Mouse (Mus musculus) heart, embryonic 11.5 days (tissue): ENCODE data around the gene Tigar. TPM values are rescaled to one million over a fixed set of nuclear protein-coding genes. Genes with fewer than 3 reads are reported as not detected.

Source experiments
- ATAC-seq: fragments of 200-750 bp; cut with Nextera tagmentation; replicated peaks from 2 replicates; pipeline ENCODE4 v1.8.0; 2017; ENCODE audit warnings: moderate library complexity; ENCODE audit not compliant: insufficient number of reproducible peaks, low FRiP score, low TSS enrichment
- H3K27ac ChIP-seq: fragments of 300-500 bp; sonication (generic); 2 replicates; pipeline ENCODE4 v1.5.1; 2014; ENCODE audit warnings: mild to moderate bottlenecking, low read depth, low read length
- H3K27me3 ChIP-seq: fragments of 300-500 bp; sonication (generic); 2 replicates; pipeline ENCODE4 v1.6.1; 2014; ENCODE audit warnings: mild to moderate bottlenecking, low read length, mixed read lengths; ENCODE audit not compliant: control insufficient read depth, insufficient read depth
- H3K36me3 ChIP-seq: fragments of 300-500 bp; sonication (generic); 2 replicates; pipeline ENCODE4 v1.6.1; 2014; ENCODE audit warnings: mild to moderate bottlenecking, low read length, moderate library complexity, mixed read lengths; ENCODE audit not compliant: control insufficient read depth, insufficient read depth
- H3K4me1 ChIP-seq: fragments of 300-500 bp; sonication (generic); 2 replicates; pipeline ENCODE4 v1.6.1; 2014; ENCODE audit warnings: low read length; ENCODE audit not compliant: control insufficient read depth, insufficient read depth
- H3K4me2 ChIP-seq: fragments of 300-500 bp; sonication (generic); 2 replicates; pipeline ENCODE4 v1.6.1; 2014; ENCODE audit warnings: mild to moderate bottlenecking, moderate library complexity
- H3K4me3 ChIP-seq: fragments of 300-500 bp; sonication (generic); 2 replicates; pipeline ENCODE4 v1.5.1; 2014; ENCODE audit warnings: low read depth, low read length
- H3K9ac ChIP-seq: fragments of 300-500 bp; sonication (generic); 2 replicates; pipeline ENCODE4 v1.6.1; 2014; ENCODE audit warnings: mild to moderate bottlenecking, low read depth, low read length, moderate library complexity
- H3K9me3 ChIP-seq: fragments of 300-500 bp; sonication (generic); replicated peaks from 2 replicates; pipeline ENCODE4 v1.6.1; 2016; ENCODE audit warnings: low read length; ENCODE audit not compliant: control insufficient read depth
- WGBS: fragments of 180-500 bp; shearing (Covaris S2); extraction: QIAGEN DNeasy Blood & Tissue Kit; methylation state at CpG from one replicate; pipeline ENCODE4 v1.1.7; 2014; ENCODE audit not compliant: insufficient replicate concordance; 5-methylcytosine and 5-hydroxymethylcytosine counted together
- polyA plus RNA-seq: library from polyadenylated mRNA; unstranded; fragments of >200 nt; fragmentation: Nextera tagmentation; extraction: Ambion mirVana; gene quantifications from 2 replicates; pipeline ENCODE4 v1.2.1, GENCODE M21; 2014

Tigar gene
- polyA plus RNA-seq, 1 experiment from 2014 or later = 5.5 TPM

- H3K4me1 ChIP-seq = peaks cover 7% of the 10 kb centered on the region
- no peak overlapping the region for H3K27ac ChIP-seq
- H3K4me3 ChIP-seq = no peak overlapping the region
- H3K4me2 ChIP-seq = no peak overlapping the region
- no peaks in the 10 kb centered on the region for H3K27me3 ChIP-seq
- WGBS = 64% methylated on average over 5 of the region's 5 CpGs
- no peaks in the 10 kb centered on the region for H3K36me3 ChIP-seq
- H3K9ac ChIP-seq = no peak overlapping the region
- ATAC-seq = no peak
- H3K9me3 ChIP-seq = no peaks in the 10 kb centered on the region
These were observed 2.6 kb downstream of the Tigar start for GRCm38 (mm10) chr6:127106726-127107125.

- 86% methylated on average over 5 of the region's 5 CpGs for WGBS
- Histone ChIP-seq H3K9me3 (no peaks in the 10 kb centered on the region), H3K27ac (no peak overlapping the region), H3K9ac (no peak overlapping the region), H3K4me1 (peaks cover 7% of the 10 kb centered on the region), H3K4me2 (no peak overlapping the region), H3K4me3 (no peak overlapping the region), H3K36me3 (no peaks in the 10 kb centered on the region), H3K27me3 (no peaks in the 10 kb centered on the region)
- no peak for ATAC-seq
These were observed 3.2 kb downstream of the Tigar start for GRCm38 (mm10) chr6:127106189-127106588.

GRCm38 (mm10) chr6:127105107-127105506 lies 4.2 kb downstream of the Tigar start:
- ATAC-seq = no peak
- no peak overlapping the region for H3K4me3 ChIP-seq
- no peaks in the 10 kb centered on the region for H3K27me3 ChIP-seq
- H3K9me3 ChIP-seq = no peaks in the 10 kb centered on the region
- no peak overlapping the region for H3K4me2 ChIP-seq
- WGBS = 60% methylated on average over 6 of the region's 6 CpGs
- peaks cover 7% of the 10 kb centered on the region for H3K4me1 ChIP-seq
- H3K36me3 ChIP-seq = no peaks in the 10 kb centered on the region
- H3K9ac ChIP-seq = no peak overlapping the region
- no peak overlapping the region for H3K27ac ChIP-seq

- WGBS = 75% methylated on average over 7 of the region's 7 CpGs
- Histone ChIP-seq H3K9ac (no peak overlapping the region), H3K36me3 (no peaks in the 10 kb centered on the region), H3K9me3 (no peaks in the 10 kb centered on the region), H3K27me3 (no peaks in the 10 kb centered on the region), H3K4me3 (no peak overlapping the region), H3K4me1 (peaks cover 7% of the 10 kb centered on the region), H3K27ac (no peak overlapping the region), H3K4me2 (no peak overlapping the region)
- ATAC-seq = no peak
These were observed 4.8 kb downstream of the Tigar start for GRCm38 (mm10) chr6:127104396-127105029.

GRCm38 (mm10) chr6:127103506-127104275 lies 5.7 kb downstream of the Tigar start:
- H3K4me3 ChIP-seq = no peak overlapping the region
- no peak overlapping the region for H3K9ac ChIP-seq
- no peak overlapping the region for H3K27ac ChIP-seq
- H3K27me3 ChIP-seq = no peaks in the 10 kb centered on the region
- H3K4me2 ChIP-seq = no peak overlapping the region
- ATAC-seq = no peak
- WGBS = 89% methylated on average over 6 of the region's 6 CpGs
- H3K9me3 ChIP-seq = no peaks in the 10 kb centered on the region
- no peaks in the 10 kb centered on the region for H3K36me3 ChIP-seq
- peaks cover 5% of the 10 kb centered on the region for H3K4me1 ChIP-seq

GRCm38 (mm10) chr6:127094565-127094964 lies 14.8 kb downstream of the Tigar start:
- 54% methylated on average over 7 of the region's 7 CpGs for WGBS
- Histone ChIP-seq H3K4me2 (no peak overlapping the region), H3K9ac (no peak overlapping the region), H3K27ac (no peak overlapping the region), H3K36me3 (0 out of 2 replicates have a peak, but pooled peaks cover 3% of the 10 kb centered on the region), H3K4me1 (no peaks in the 10 kb centered on the region), H3K27me3 (no peaks in the 10 kb centered on the region), H3K9me3 (no peaks in the 10 kb centered on the region), H3K4me3 (no peak overlapping the region)
- no peak for ATAC-seq

GRCm38 (mm10) chr6:127086739-127087138 lies 22.6 kb downstream of the Tigar start:
- no peak for ATAC-seq
- Histone ChIP-seq H3K4me3 (no peak overlapping the region), H3K27me3 (0 out of 2 replicates have a peak, but pooled peaks cover 3% of the 10 kb centered on the region), H3K27ac (no peak overlapping the region), H3K9me3 (no peaks in the 10 kb centered on the region), H3K9ac (no peak overlapping the region), H3K36me3 (0 out of 2 replicates have a peak, but pooled peaks cover 3% of the 10 kb centered on the region), H3K4me2 (no peak overlapping the region; the same call in 1 of the 2 replicates), H3K4me1 (peaks cover 4% of the 10 kb centered on the region; the same call in 1 of the 2 replicates)
- 33% methylated on average over 4 of the region's 4 CpGs for WGBS

- no peak overlapping the region for H3K4me3 ChIP-seq
- H3K36me3 ChIP-seq = no peaks in the 10 kb centered on the region
- H3K9me3 ChIP-seq = no peaks in the 10 kb centered on the region
- H3K9ac ChIP-seq = no peak overlapping the region
- H3K4me2 ChIP-seq = no peak overlapping the region
- no peak overlapping the region for H3K27ac ChIP-seq
- ATAC-seq = no peak
- H3K27me3 ChIP-seq = peaks cover 14% of the 10 kb centered on the region
- H3K4me1 ChIP-seq = peaks cover under 1% of the 10 kb centered on the region; the same call in 1 of the 2 replicates
- WGBS = 64% methylated on average over 6 of the region's 6 CpGs
These were observed 27.5 kb downstream of the Tigar start for GRCm38 (mm10) chr6:127081820-127082219.
